Mouse (Mus musculus): ENCODE measurements at regions not wholly inside any gene's neighbourhood (a gene's known extent, or its start where the extent isn't known, plus 50 kb on each side); places are given as distances from the start of the nearest gene placed in this dataset.

- TF ChIP-seq CTCF (IDR thresholded peaks at IDR 0.05) (no peak), EP300 (IDR thresholded peaks at IDR 0.05) (no peak)
Measured at GRCm38 (mm10) chr10:117441121-117441978, 61.5 kb upstream of the Cpsf6 start.

All from lung, postnatal 0 days (tissue).